Mouse (Mus musculus): Measurements from ENCODE around the gene Gfpt1. TPM values are rescaled to one million over a fixed set of nuclear protein-coding genes. Genes with fewer than 3 reads are reported as not detected.
A peak's percentile ranks its signal among the peaks of the same experiment; 100 is the strongest.

Gene Gfpt1
- polyA plus RNA-seq, 1 experiment: 13.5 TPM

- TF ChIP-seq GATA1 (IDR thresholded peaks at IDR 0.05; ENCODE audit: low read length): no peak
These were observed 32.5 kb downstream of the Gfpt1 start for GRCm38 (mm10) chr6:87075092-87075685.

- TF ChIP-seq GATA1 (IDR thresholded peaks at IDR 0.05; ENCODE audit: low read length): no peak
These were observed 36.8 kb downstream of the Gfpt1 start for GRCm38 (mm10) chr6:87079457-87079856.

GRCm38 (mm10) chr6:87085026-87085425, 42.4 kb downstream of the Gfpt1 start:
- peak; percentile 97 for TF ChIP-seq GATA1 (IDR thresholded peaks at IDR 0.05; ENCODE audit: low read length)

GRCm38 (mm10) chr6:87088356-87088755, 45.7 kb downstream of the Gfpt1 start:
- no peak for TF ChIP-seq GATA1 (IDR thresholded peaks at IDR 0.05; ENCODE audit: low read length)

GRCm38 (mm10) chr6:87090877-87091276, 48.2 kb downstream of the Gfpt1 start:
- TF ChIP-seq GATA1 (IDR thresholded peaks at IDR 0.05; ENCODE audit: low read length): no peak

GRCm38 (mm10) chr6:87092476-87092875, 49.8 kb downstream of the Gfpt1 start:
- no peak for TF ChIP-seq GATA1 (IDR thresholded peaks at IDR 0.05; ENCODE audit: low read length)

- TF ChIP-seq GATA1 (IDR thresholded peaks at IDR 0.05; ENCODE audit: low read length): no peak
These were observed 56.6 kb downstream of the Gfpt1 start for GRCm38 (mm10) chr6:87099261-87099660.

GRCm38 (mm10) chr6:87099671-87100296, 57.1 kb downstream of the Gfpt1 start:
- no peak for TF ChIP-seq GATA1 (IDR thresholded peaks at IDR 0.05; ENCODE audit: low read length)

GRCm38 (mm10) chr6:87100297-87101020, 57.8 kb downstream of the Gfpt1 start:
- TF ChIP-seq GATA1 (IDR thresholded peaks at IDR 0.05; ENCODE audit: low read length): no peak

GRCm38 (mm10) chr6:87101281-87101954, 58.8 kb downstream of the Gfpt1 start:
- TF ChIP-seq GATA1 (IDR thresholded peaks at IDR 0.05; ENCODE audit: low read length): no peak

- no peak for TF ChIP-seq GATA1 (IDR thresholded peaks at IDR 0.05; ENCODE audit: low read length)
These were observed 59.3 kb downstream of the Gfpt1 start for GRCm38 (mm10) chr6:87101955-87102353.

GRCm38 (mm10) chr6:87102421-87102911, 59.8 kb downstream of the Gfpt1 start:
- TF ChIP-seq GATA1 (IDR thresholded peaks at IDR 0.05; ENCODE audit: low read length): no peak

- TF ChIP-seq GATA1 (IDR thresholded peaks at IDR 0.05; ENCODE audit: low read length): no peak
These were observed 60.7 kb downstream of the Gfpt1 start for GRCm38 (mm10) chr6:87103314-87103713.

- no peak for TF ChIP-seq GATA1 (IDR thresholded peaks at IDR 0.05; ENCODE audit: low read length)
These were observed 61.6 kb downstream of the Gfpt1 start, which contains the start of gene D6Ertd527e for GRCm38 (mm10) chr6:87104123-87104796. TSS of gene D6Ertd527e (plus strand) at chr6:87104746.

- no peak for TF ChIP-seq GATA1 (IDR thresholded peaks at IDR 0.05; ENCODE audit: low read length)
These were observed 68.8 kb downstream of the Gfpt1 start for GRCm38 (mm10) chr6:87111493-87111892.
